Mouse (Mus musculus): ENCODE results near the gene Ikbkg.

GRCm38 (mm10) chrX:74428146-74428825, 35.2 kb downstream of the Ikbkg start:
- TF ChIP-seq POLR2A (IDR thresholded peaks at IDR 0.05; ENCODE audit: low read depth, low read length) (no peak), CTCF (IDR thresholded peaks at IDR 0.05; ENCODE audit: borderline replicate concordance, insufficient read depth, low read length) (no peak)

Measured in embryonic fibroblast, embryonic 13.5 days (primary cell).